Mouse (Mus musculus) spleen, postnatal 4 days (tissue): ENCODE data around the gene C130074G19Rik.
A peak's percentile ranks its signal among the peaks of the same experiment; 100 is the strongest.

Experiments used
- DNase-seq, 2 experiments: peaks; one replicate each; pipeline ENCODE4 v3.0.0; 2022; ENCODE audit warnings: low spot score in 2 of 2

The C130074G19Rik gene

GRCm38 (mm10) chr1:184844326-184845066 is 38.5 kb downstream of the C130074G19Rik start:
- peak; percentile 37 to 69 for DNase-seq

GRCm38 (mm10) chr1:184837649-184838048 is 45.4 kb downstream of the C130074G19Rik start:
- no peak for DNase-seq

GRCm38 (mm10) chr1:184836350-184836749 is 46.7 kb downstream of the C130074G19Rik start:
- DNase-seq: no peak

- no peak for DNase-seq
Observed at GRCm38 (mm10) chr1:184833499-184833898, 49.5 kb downstream of the C130074G19Rik start.

GRCm38 (mm10) chr1:184832211-184832610 is 50.8 kb downstream of the C130074G19Rik start:
- DNase-seq: no peak

- no peak for DNase-seq
Observed at GRCm38 (mm10) chr1:184829897-184830296, 53.1 kb downstream of the C130074G19Rik start.

GRCm38 (mm10) chr1:184827175-184827701 is 55.8 kb downstream of the C130074G19Rik start:
- no peak for DNase-seq

GRCm38 (mm10) chr1:184825093-184825492 is 57.9 kb downstream of the C130074G19Rik start:
- DNase-seq: peak in 1 of 2 experiments; percentile 73

GRCm38 (mm10) chr1:184824439-184824851 is 58.6 kb downstream of the C130074G19Rik start:
- DNase-seq: peak; percentile 83 to 96

- DNase-seq: no peak
Observed at GRCm38 (mm10) chr1:184822678-184823077, 60.3 kb downstream of the C130074G19Rik start.
